Mouse (Mus musculus) heart, adult 2 months (tissue): ENCODE data around the gene Klhl36. TPM values are rescaled to one million over a fixed set of nuclear protein-coding genes. Genes with fewer than 3 reads are reported as not detected.

Source experiments
- DNase-seq, 2 experiments: peaks; one replicate each; pipeline ENCODE4 v3.0.0; 2021
- H3K27ac ChIP-seq: fragments of 200-600 bp; 2 replicates; pipeline ENCODE4 v1.8.1; 2022
- H3K27me3 ChIP-seq: fragments of 200-500 bp; 2 replicates; pipeline ENCODE4 v1.6.1; 2012; ENCODE audit warnings: mild to moderate bottlenecking, low read length, inconsistent platforms, mixed read lengths; ENCODE audit not compliant: control insufficient read depth, insufficient read depth
- H3K36me3 ChIP-seq: fragments of 200-500 bp; 2 replicates; pipeline ENCODE4 v1.6.1; 2012; ENCODE audit warnings: low read length, inconsistent platforms; ENCODE audit not compliant: control insufficient read depth, insufficient read depth
- H3K4me1 ChIP-seq: fragments of 200-500 bp; 2 replicates; pipeline ENCODE4 v1.6.1; 2011; ENCODE audit warnings: low read length; ENCODE audit not compliant: control insufficient read depth, insufficient read depth
- H3K4me3 ChIP-seq: fragments of 200-600 bp; 2 replicates; pipeline ENCODE4 v1.8.1; 2022
- H3K79me2 ChIP-seq: fragments of 200-500 bp; replicated peaks from 2 replicates; pipeline ENCODE4 v1.6.1; 2012; ENCODE audit warnings: mild to moderate bottlenecking, inconsistent platforms, low read length, moderate library complexity, mixed read lengths; ENCODE audit not compliant: control insufficient read depth, insufficient read depth
- H3K9ac ChIP-seq: fragments of 200-500 bp; 2 replicates; pipeline ENCODE4 v1.6.1; 2012; ENCODE audit warnings: low read depth, mild to moderate bottlenecking, control low read depth, inconsistent platforms, low read length, mixed read lengths
- CTCF ChIP-seq: fragments of 200-600 bp; IDR thresholded peaks from 2 replicates; pipeline ENCODE4 v1.8.1; 2022; ENCODE audit warnings: antibody characterized with exemption, mild to moderate bottlenecking, moderate library complexity
- EP300 ChIP-seq: fragments of 200-500 bp; IDR thresholded peaks from 2 replicates; pipeline ENCODE4 v1.6.1; 2011; ENCODE audit warnings: low read depth, low read length, control low read depth; ENCODE audit not compliant: insufficient read depth
- POLR2A ChIP-seq: fragments of 200-500 bp; IDR thresholded peaks from 2 replicates; pipeline ENCODE4 v1.6.1; 2011; ENCODE audit warnings: mild to moderate bottlenecking, low read depth, low read length, control low read depth; ENCODE audit not compliant: insufficient read depth
- WGBS: fragments of 180-500 bp; shearing (Covaris S2); methylation state at CpG from one replicate; pipeline ENCODE4 v1.1.7; 2018; 5-methylcytosine and 5-hydroxymethylcytosine counted together
- intact Hi-C: fragments of 180-260 bp; cut with DNase I; formaldehyde crosslinking; loops from one replicate; pipeline ENCODE4 v1.15.1; 2025
- polyA plus RNA-seq: library from polyadenylated mRNA; depleted of rRNA; stranded (reverse); fragments of >200 nt; gene quantifications from 2 replicates; pipeline ENCODE4 v1.2.3, GENCODE M21; 2012
- total RNA-seq, 2 experiments: library from RNA; stranded (reverse); gene quantifications; 2 replicates each; pipeline ENCODE4 v1.2.3; 2021

Klhl36 gene
- total and polyA plus RNA-seq, 3 experiments: 2.6 to 5.7 (median 2.7) TPM

DNA sequence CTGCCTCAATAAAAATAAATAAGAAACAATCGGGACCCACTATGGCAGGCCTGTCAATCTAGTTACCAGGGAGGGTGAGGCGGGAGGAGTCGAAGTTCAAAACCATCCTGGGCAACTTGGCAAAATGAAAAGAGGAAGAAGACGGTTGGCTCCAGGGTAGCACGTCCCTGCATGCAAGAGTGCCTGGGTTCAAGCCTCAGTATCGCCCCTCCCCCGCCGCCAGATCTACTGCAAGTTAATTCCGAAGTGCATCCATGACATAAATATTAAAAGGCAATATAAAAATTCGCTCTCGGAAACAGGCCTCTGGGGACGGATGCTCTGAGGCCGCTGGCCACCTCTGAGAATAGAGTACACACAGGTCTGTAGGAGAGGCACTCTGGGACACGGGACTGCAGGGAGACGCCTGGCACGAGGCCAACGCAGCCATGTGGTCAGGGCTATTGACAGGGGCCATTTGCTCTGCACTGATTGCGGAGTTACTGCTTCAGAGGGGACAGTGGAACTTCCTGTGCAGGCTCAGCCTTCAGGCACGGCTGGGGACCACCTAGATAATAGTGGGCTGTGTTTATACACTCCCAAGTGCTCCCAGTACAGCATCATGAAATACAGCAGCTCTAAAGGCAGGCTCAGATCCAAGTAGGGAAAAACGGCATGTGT, 30.6 kb upstream of the Klhl36 start:
- H3K27ac ChIP-seq: no peak overlapping the region
- H3K4me1 ChIP-seq: peaks cover 6% of the 10 kb centered on the region
- 27% methylated on average over 20 of the region's 20 CpGs for WGBS
- DNase-seq: peak; percentile 71
- no peaks in the 10 kb centered on the region for H3K27me3 ChIP-seq
- no peak for TF ChIP-seq POLR2A
- no peak for TF ChIP-seq CTCF
- no peak for TF ChIP-seq EP300
- no peak overlapping the region for H3K4me3 ChIP-seq
- no peaks in the 10 kb centered on the region; the same call in 1 of the 2 replicates for H3K79me2 ChIP-seq
- H3K36me3 ChIP-seq: no peaks in the 10 kb centered on the region
- intact Hi-C loops: no loop called here
- no peak overlapping the region for H3K9ac ChIP-seq

DNA sequence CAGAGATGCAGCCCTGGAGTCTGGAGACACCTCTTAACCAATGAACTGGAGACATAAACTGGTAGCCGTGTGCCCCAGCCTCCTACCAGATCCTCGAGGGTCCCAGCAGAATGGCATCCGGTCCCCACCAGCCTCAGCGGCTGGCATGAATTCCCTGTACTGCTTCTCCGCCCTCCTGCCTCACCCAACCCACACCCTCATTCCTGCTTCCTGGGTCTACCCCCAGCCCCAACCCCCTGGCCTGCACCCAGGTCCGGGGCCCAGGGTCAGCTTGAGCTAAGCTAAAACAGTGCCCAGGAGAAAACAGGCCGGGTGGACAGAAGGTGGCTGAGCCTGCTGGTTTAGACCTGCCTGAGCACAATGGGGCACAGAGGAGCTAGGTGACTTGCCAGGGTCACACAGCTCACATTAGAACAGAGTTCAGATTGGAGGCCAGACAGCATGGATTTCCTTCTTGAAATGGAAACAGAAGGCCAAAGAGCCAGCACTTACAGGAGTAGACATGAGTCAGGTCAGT, 29.9 kb upstream of the Klhl36 start:
- H3K9ac ChIP-seq: no peak overlapping the region
- DNase-seq: no peak
- intact Hi-C loops: no loop called here
- no peaks in the 10 kb centered on the region for H3K36me3 ChIP-seq
- no peak overlapping the region for H3K27ac ChIP-seq
- H3K79me2 ChIP-seq: no peaks in the 10 kb centered on the region; the same call in 1 of the 2 replicates
- 61% methylated on average over 7 of the region's 7 CpGs for WGBS
- H3K4me3 ChIP-seq: no peak overlapping the region
- TF ChIP-seq EP300: no peak
- TF ChIP-seq CTCF: no peak
- TF ChIP-seq POLR2A: no peak
- H3K4me1 ChIP-seq: peaks cover 6% of the 10 kb centered on the region
- H3K27me3 ChIP-seq: no peaks in the 10 kb centered on the region

GRCm38 (mm10) chr8:119832931-119833330, 29.1 kb upstream of the Klhl36 start:
- no peaks in the 10 kb centered on the region for H3K27me3 ChIP-seq
- TF ChIP-seq EP300: no peak
- no peak for TF ChIP-seq CTCF
- TF ChIP-seq POLR2A: no peak
- WGBS: 62% methylated on average over 5 of the region's 5 CpGs
- no peak overlapping the region for H3K9ac ChIP-seq
- no peak overlapping the region for H3K4me3 ChIP-seq
- no peak for DNase-seq
- H3K27ac ChIP-seq: no peak overlapping the region
- intact Hi-C loops: no loop called here
- H3K79me2 ChIP-seq: no peaks in the 10 kb centered on the region; the same call in 1 of the 2 replicates
- H3K36me3 ChIP-seq: no peaks in the 10 kb centered on the region
- peaks cover 9% of the 10 kb centered on the region for H3K4me1 ChIP-seq

DNA sequence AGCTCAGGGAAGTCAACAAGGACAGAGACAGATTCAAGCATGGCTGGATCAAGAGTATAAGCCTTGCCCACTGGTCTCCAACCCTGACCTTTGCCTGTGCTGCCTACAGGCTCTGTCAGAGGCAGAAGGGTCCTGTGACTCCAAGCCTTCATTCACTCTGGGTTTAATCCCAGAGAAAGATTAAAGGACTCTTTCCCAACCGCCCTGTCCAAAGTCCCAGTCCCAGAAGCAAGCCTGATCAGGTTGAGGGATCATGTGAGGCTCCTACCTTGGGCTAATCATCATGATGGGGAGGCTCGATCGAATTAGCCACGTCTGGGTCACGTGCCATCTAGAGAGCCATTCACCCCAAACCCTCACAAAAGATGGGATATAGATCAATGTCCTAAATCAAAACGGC, 27.4 kb upstream of the Klhl36 start:
- intact Hi-C loops: no loop called here
- H3K4me3 ChIP-seq: no peak overlapping the region
- peaks cover 9% of the 10 kb centered on the region for H3K4me1 ChIP-seq

GRCm38 (mm10) chr8:119835270-119835669, 26.8 kb upstream of the Klhl36 start:
- Histone ChIP-seq H3K4me1 (peaks cover 9% of the 10 kb centered on the region), H3K27ac (no peak overlapping the region), H3K27me3 (no peaks in the 10 kb centered on the region), H3K9ac (no peak overlapping the region), H3K36me3 (no peaks in the 10 kb centered on the region), H3K79me2 (no peaks in the 10 kb centered on the region; the same call in 1 of the 2 replicates), H3K4me3 (no peak overlapping the region)
- DNase-seq: no peak
- WGBS: 59% methylated on average over 5 of the region's 5 CpGs
- TF ChIP-seq CTCF (no peak), EP300 (no peak), POLR2A (no peak)
- intact Hi-C loops: no loop called here

More for the DNA sequence above, 27.4 kb upstream of the Klhl36 start:
- H3K36me3 ChIP-seq: no peaks in the 10 kb centered on the region
- WGBS: 89% methylated on average over 6 of the region's 6 CpGs
- no peak overlapping the region for H3K27ac ChIP-seq
- TF ChIP-seq EP300 (no peak), POLR2A (no peak), CTCF (no peak)
- H3K9ac ChIP-seq: no peak overlapping the region
- H3K27me3 ChIP-seq: no peaks in the 10 kb centered on the region
- H3K79me2 ChIP-seq: no peaks in the 10 kb centered on the region; the same call in 1 of the 2 replicates
- no peak for DNase-seq

DNA sequence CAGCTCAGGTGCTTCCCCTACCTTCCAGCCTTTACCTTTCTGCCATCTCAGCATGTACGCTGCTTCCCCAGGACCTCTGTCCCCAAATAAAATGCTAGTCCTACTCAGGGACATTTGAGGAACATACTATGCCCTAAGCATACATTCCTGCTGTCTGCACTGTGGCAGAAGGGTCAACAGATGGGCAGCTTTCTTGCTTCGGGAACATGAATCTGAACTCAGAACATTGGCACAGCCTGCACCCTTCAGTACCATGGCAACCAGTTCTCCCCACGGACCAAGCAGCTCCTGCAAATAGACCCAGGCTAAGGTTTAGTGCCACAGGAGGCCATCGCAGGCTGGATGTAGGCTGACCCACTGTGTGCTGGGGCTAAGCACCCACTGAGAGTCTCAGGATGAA, 25.2 kb upstream of the Klhl36 start:
- no peak for DNase-seq
- Histone ChIP-seq H3K79me2 (no peaks in the 10 kb centered on the region; the same call in 1 of the 2 replicates), H3K27ac (no peak overlapping the region), H3K9ac (no peak overlapping the region), H3K4me1 (peaks cover 6% of the 10 kb centered on the region), H3K36me3 (no peaks in the 10 kb centered on the region), H3K27me3 (no peaks in the 10 kb centered on the region), H3K4me3 (no peak overlapping the region)
- intact Hi-C loops: no loop called here
- 79% methylated on average over 4 of the region's 4 CpGs for WGBS
- TF ChIP-seq CTCF (no peak), POLR2A (no peak)
